Mouse (Mus musculus): ENCODE results near the gene Nwd2. TPM values are rescaled to one million over a fixed set of nuclear protein-coding genes. Genes with fewer than 3 reads are reported as not detected.
A peak's percentile ranks its signal among the peaks of the same experiment; 100 is the strongest.

Gene Nwd2
- polyA plus RNA-seq (2021) = 6.1 TPM

GRCm38 (mm10) chr5:63649070-63649532, at the start of gene Nwd2:
Nwd2 (plus strand) TSS chr5:63649102.
- no peak for ATAC-seq
- POLR2A ChIA-PET = no interaction called here
- CTCF ChIA-PET = interaction anchor here (4.5 kb wide), 1 partner anchor 18 kb away, joined by 16 read pairs; no protein-coding TSS in a partner anchor
- TF ChIP-seq CTCF (IDR thresholded peaks at IDR 0.05) = no peak
- peaks cover 39% of the 10 kb centered on the region for H3K27me3 ChIP-seq
- no peak for DNase-seq (ENCODE audit: low read depth, low spot score)
- in situ Hi-C loops (cut with MboI; ENCODE audit: low pct_unique_long_range_greater_than_20kb) = no loop called here

DNA sequence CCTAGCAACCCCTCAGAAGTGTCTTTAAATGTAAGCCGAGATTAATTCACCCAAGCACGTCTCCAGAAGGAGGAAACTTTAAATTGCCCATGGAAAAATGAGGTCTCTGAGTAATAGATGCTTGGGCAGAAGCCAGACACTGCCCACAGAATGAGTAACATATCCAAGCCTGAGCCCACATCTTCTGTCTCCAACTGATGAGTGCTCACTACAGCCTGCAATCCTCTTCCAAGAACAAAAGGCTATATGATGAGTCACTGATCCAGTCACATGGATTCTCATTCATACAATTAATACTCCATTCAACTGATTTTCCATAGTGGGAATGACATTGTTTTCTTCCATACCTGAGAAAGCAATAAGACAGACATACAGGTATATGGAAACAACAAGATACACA, 41.5 kb upstream of the Nwd2 start:
- ATAC-seq = peak; percentile 83
- ChIA-PET CTCF (interaction anchor here (1.0 to 1.3 kb wide), 2 partner anchors 9 to 63 kb away, joined by 3 to 4 read pairs; no protein-coding TSS in a partner anchor), POLR2A (no interaction called here)
- DNase-seq (ENCODE audit: low read depth, low spot score) = peak; percentile 49
- H3K27me3 ChIP-seq = peaks cover 6% of the 10 kb centered on the region
- in situ Hi-C loops (cut with MboI; ENCODE audit: low pct_unique_long_range_greater_than_20kb) = no loop called here
- TF ChIP-seq CTCF (IDR thresholded peaks at IDR 0.05) = no peak

DNA sequence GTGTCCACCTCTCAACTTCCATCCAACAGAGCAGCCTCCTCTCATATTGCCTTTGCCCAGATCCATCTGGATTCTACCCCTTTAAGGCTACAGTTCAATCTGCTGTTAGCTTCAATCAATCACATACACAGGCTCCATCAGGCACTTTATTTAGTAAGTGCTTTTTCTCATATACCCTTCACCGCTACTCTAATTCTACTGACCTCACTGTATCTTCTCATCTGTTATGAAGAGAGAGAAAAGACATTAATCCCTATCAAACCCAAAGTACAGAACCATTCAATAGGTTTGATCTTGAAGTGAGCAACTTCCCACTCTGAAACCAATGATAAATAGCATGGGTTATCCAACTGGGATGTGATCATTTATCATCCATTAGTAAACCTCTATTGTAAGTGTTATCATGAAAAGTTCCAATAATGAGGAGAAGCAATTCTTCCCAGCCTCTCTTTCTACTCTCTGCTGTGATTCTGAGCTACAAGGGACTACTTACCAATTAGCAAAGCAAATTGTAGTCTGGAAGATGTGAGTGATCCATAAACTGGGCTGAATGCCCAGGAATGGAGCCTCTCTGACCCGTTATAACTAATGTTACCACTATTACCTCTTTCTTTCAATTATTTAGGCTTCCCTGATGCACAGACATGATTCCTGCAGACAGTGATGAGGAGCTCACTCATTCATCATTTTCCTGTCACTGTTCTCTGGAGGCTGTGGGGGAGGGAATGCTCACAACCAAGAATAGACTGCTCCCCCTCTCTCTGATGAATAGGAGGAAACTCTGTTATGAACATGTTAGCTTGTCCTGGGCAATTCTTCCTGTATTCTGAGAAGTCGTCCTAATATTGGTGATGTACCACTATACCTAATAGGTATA, 31.9 kb upstream of the Nwd2 start:
- in situ Hi-C loops (cut with MboI; ENCODE audit: low pct_unique_long_range_greater_than_20kb) = no loop called here
- H3K27me3 ChIP-seq = peaks cover 9% of the 10 kb centered on the region
- DNase-seq (ENCODE audit: low read depth, low spot score) = no peak
- no peak for ATAC-seq
- CTCF ChIA-PET = no interaction called here
- TF ChIP-seq CTCF (IDR thresholded peaks at IDR 0.05) = no peak
- POLR2A ChIA-PET = no interaction called here

GRCm38 (mm10) chr5:63624123-63624522, 24.8 kb upstream of the Nwd2 start:
- DNase-seq (ENCODE audit: low read depth, low spot score) (no peak), ATAC-seq (no peak)
- in situ Hi-C loops (cut with MboI; ENCODE audit: low pct_unique_long_range_greater_than_20kb) = no loop called here
- TF ChIP-seq CTCF (IDR thresholded peaks at IDR 0.05) = no peak
- peaks cover 13% of the 10 kb centered on the region for H3K27me3 ChIP-seq
- POLR2A ChIA-PET = no interaction called here
- CTCF ChIA-PET = interaction anchor here (1.7 kb wide), 1 partner anchor 22 kb away, joined by 4 read pairs; no protein-coding TSS in a partner anchor

DNA sequence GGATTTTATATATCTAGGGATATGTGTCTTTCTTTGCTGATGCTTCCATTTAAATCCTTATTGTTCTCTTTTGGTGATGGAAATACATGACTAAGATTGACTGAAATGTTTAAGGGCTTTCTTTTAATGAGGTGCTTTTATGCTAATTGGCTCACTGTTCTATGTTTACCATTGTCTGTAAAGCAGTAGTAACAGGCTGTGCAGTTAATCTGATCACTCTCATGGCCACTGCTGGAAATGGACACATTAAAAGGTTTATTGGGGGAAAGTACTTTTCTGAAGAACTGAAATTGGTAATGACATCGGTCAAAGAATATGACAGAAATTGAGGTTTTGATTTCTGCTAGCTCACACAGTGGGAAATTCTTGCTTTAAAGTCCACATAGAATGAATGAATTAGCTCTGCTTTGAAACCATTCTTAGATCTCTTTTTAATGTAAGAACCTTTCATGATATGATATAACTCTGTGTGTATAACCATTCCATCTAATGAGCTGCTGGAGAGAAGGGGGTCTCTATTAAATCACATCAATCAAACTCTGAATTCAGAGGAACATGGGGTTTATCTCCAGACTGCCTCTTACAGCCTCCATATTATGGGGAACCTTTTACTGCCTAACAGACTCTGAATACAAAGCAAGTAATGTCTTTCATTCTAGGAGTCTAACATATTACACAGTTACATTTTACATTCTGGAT, 20.9 kb upstream of the Nwd2 start:
- H3K27me3 ChIP-seq = peaks cover 12% of the 10 kb centered on the region
- DNase-seq (ENCODE audit: low read depth, low spot score) (no peak), ATAC-seq (no peak)
- CTCF ChIA-PET = no interaction called here
- TF ChIP-seq CTCF (IDR thresholded peaks at IDR 0.05) = no peak
- POLR2A ChIA-PET = no interaction called here
- in situ Hi-C loops (cut with MboI; ENCODE audit: low pct_unique_long_range_greater_than_20kb) = no loop called here

DNA sequence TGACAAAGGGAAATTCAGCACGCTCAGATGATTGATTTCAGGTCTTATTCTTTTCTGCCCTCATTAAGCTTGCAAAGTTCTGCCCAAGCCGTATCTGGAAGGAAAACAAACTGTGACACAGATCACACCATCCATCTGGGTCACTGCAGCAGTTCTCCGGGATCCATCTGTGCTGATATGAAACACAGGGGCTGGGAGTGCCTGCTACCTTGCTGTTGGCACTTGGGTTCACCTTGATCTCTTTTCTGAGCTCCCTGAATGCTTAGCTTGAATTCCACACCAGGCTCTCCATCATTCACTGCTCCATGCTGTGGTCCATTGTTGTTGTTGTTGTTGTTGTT, 20.4 kb upstream of the Nwd2 start:
- ATAC-seq = no peak
- CTCF ChIA-PET = no interaction called here
- H3K27me3 ChIP-seq = peaks cover 16% of the 10 kb centered on the region
- POLR2A ChIA-PET = no interaction called here
- no peak for TF ChIP-seq CTCF (IDR thresholded peaks at IDR 0.05)
- in situ Hi-C loops (cut with MboI; ENCODE audit: low pct_unique_long_range_greater_than_20kb) = no loop called here
- no peak for DNase-seq (ENCODE audit: low read depth, low spot score)

DNA sequence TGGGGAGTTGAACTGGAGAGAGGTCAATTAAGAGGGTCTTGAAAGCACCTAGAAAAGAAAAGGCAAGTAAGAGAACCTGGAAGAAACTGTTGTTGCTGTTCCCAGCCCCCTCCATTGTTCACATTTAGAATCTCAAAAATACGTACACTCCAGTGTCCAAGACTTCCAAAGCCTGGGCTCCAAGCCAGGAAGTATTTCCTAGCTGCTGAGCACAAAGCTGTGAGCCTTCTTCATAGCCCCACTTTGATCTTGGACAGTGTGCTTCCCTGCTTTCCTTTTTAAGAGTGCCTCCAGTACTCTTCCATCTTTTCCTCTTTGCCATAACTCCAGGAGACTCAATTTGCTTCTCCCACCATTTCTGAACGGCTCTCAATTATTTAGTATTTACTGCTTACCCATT, 14.3 kb upstream of the Nwd2 start:
- DNase-seq (ENCODE audit: low read depth, low spot score) (no peak), ATAC-seq (no peak)
- CTCF ChIA-PET = no interaction called here
- peaks cover 17% of the 10 kb centered on the region for H3K27me3 ChIP-seq
- no peak for TF ChIP-seq CTCF (IDR thresholded peaks at IDR 0.05)
- in situ Hi-C loops (cut with MboI; ENCODE audit: low pct_unique_long_range_greater_than_20kb) = no loop called here
- POLR2A ChIA-PET = no interaction called here

DNA sequence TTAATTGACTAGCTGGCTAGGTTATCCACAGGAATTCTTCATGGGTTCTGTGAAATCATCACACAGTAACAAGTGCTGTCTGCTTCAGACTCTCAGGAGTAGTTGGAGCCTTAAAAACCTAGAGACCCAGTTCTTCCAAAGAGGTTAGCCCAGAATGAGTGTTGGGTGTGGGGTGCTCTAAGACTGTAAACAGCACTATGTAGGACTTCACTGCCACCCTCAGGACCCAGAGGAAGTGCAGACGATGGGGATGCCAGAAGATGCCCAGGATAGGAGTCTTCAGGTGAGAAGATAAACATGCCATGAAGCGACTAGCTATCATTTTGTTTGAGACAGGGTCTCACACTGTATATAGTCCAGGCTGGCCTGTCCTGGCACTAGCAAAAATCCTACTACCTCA, 715 bp upstream of the Nwd2 start:
- TF ChIP-seq CTCF (IDR thresholded peaks at IDR 0.05) = no peak
- DNase-seq (ENCODE audit: low read depth, low spot score) = no peak
- H3K27me3 ChIP-seq = peaks cover 42% of the 10 kb centered on the region
- CTCF ChIA-PET = interaction anchor here (4.5 kb wide), 1 partner anchor 19 kb away, joined by 16 read pairs; no protein-coding TSS in a partner anchor
- POLR2A ChIA-PET = no interaction called here
- in situ Hi-C loops (cut with MboI; ENCODE audit: low pct_unique_long_range_greater_than_20kb) = no loop called here
- ATAC-seq = peak; percentile 36

- ChIA-PET POLR2A (no interaction called here), CTCF (interaction anchor here (4.5 kb wide), 1 partner anchor 18 kb away, joined by 16 read pairs; no protein-coding TSS in a partner anchor)
- in situ Hi-C loops (cut with MboI; ENCODE audit: low pct_unique_long_range_greater_than_20kb) = no loop called here
- H3K27me3 ChIP-seq = peaks cover 39% of the 10 kb centered on the region
- no peak for TF ChIP-seq CTCF (IDR thresholded peaks at IDR 0.05)
- DNase-seq (ENCODE audit: low read depth, low spot score) (no peak), ATAC-seq (no peak)
These were observed 897 bp downstream of the Nwd2 start for GRCm38 (mm10) chr5:63649533-63650464.

- TF ChIP-seq CTCF (IDR thresholded peaks at IDR 0.05) = no peak
- ChIA-PET POLR2A (interaction anchor here (0.6 kb wide), 1 partner anchor 448 kb away, joined by 3 read pairs; no protein-coding TSS in a partner anchor), CTCF (interaction anchor here (1.0 to 4.5 kb wide), 2 partner anchors 16 to 18 kb away, joined by 3 to 16 read pairs; no protein-coding TSS in a partner anchor)
- peaks cover 39% of the 10 kb centered on the region for H3K27me3 ChIP-seq
- no peak for DNase-seq (ENCODE audit: low read depth, low spot score)
- in situ Hi-C loops (cut with MboI; ENCODE audit: low pct_unique_long_range_greater_than_20kb) = no loop called here
- ATAC-seq = no peak
These were observed 2.9 kb downstream of the Nwd2 start for GRCm38 (mm10) chr5:63651813-63652212.
